Mouse (Mus musculus): Measurements from ENCODE around the gene Pdzd2. TPM values are rescaled to one million over a fixed set of nuclear protein-coding genes. Genes with fewer than 3 reads are reported as not detected.

Pdzd2 gene
- polyA plus RNA-seq, 1 experiment from 2014 or later = 22.1 TPM

GRCm38 (mm10) chr15:12697741-12698140 lies 42.0 kb downstream of the Pdzd2 start:
- ATAC-seq (ENCODE audit: insufficient number of reproducible peaks, low FRiP score, low TSS enrichment, low read depth) = peak; percentile 52
- H3K4me3 ChIP-seq (ENCODE audit: low read depth, low read length) = no peak overlapping the region
- H3K4me1 ChIP-seq (ENCODE audit: control insufficient read depth, insufficient read depth, low read length) = peaks cover 9% of the 10 kb centered on the region; the same call in 1 of the 2 replicates
- WGBS = 13% methylated on average over 7 of the region's 7 CpGs
- no peaks in the 10 kb centered on the region for H3K9me3 ChIP-seq (ENCODE audit: control insufficient read depth, low read length)
- no peaks in the 10 kb centered on the region for H3K36me3 ChIP-seq (ENCODE audit: control insufficient read depth, insufficient read depth, low read length)
- DNase-seq (ENCODE audit: low spot score) = peak; percentile 57
- no peak overlapping the region for H3K4me2 ChIP-seq (ENCODE audit: low read depth, severe bottlenecking)
- peak overlapping the region; percentile 64 for H3K27ac ChIP-seq (replicated peaks; ENCODE audit: low read depth, low read length)
- H3K27me3 ChIP-seq (ENCODE audit: control insufficient read depth, insufficient read depth, low read length) = no peaks in the 10 kb centered on the region
- H3K9ac ChIP-seq (ENCODE audit: low read length) = no peak overlapping the region

GRCm38 (mm10) chr15:12696889-12697288 lies 42.8 kb downstream of the Pdzd2 start:
- Histone ChIP-seq H3K36me3 (ENCODE audit: control insufficient read depth, insufficient read depth, low read length) (no peaks in the 10 kb centered on the region), H3K4me1 (ENCODE audit: control insufficient read depth, insufficient read depth, low read length) (peaks cover 9% of the 10 kb centered on the region; the same call in 1 of the 2 replicates), H3K9ac (ENCODE audit: low read length) (no peak overlapping the region), H3K9me3 (ENCODE audit: control insufficient read depth, low read length) (no peaks in the 10 kb centered on the region), H3K27me3 (ENCODE audit: control insufficient read depth, insufficient read depth, low read length) (no peaks in the 10 kb centered on the region), H3K4me3 (ENCODE audit: low read depth, low read length) (no peak overlapping the region), H3K4me2 (ENCODE audit: low read depth, severe bottlenecking) (no peak overlapping the region), H3K27ac (replicated peaks; ENCODE audit: low read depth, low read length) (peak overlapping the region; percentile 64; the same call in 1 of the 2 replicates)
- WGBS = 80% methylated on average over 8 of the region's 8 CpGs
- no peak for ATAC-seq (ENCODE audit: insufficient number of reproducible peaks, low FRiP score, low TSS enrichment, low read depth)
- no peak for DNase-seq (ENCODE audit: low spot score)

- no peaks in the 10 kb centered on the region for H3K27me3 ChIP-seq (ENCODE audit: control insufficient read depth, insufficient read depth, low read length)
- H3K36me3 ChIP-seq (ENCODE audit: control insufficient read depth, insufficient read depth, low read length) = no peaks in the 10 kb centered on the region
- no peak overlapping the region for H3K27ac ChIP-seq (replicated peaks; ENCODE audit: low read depth, low read length)
- H3K4me1 ChIP-seq (ENCODE audit: control insufficient read depth, insufficient read depth, low read length) = no peaks in the 10 kb centered on the region
- H3K4me3 ChIP-seq (ENCODE audit: low read depth, low read length) = no peak overlapping the region
- ATAC-seq (ENCODE audit: insufficient number of reproducible peaks, low FRiP score, low TSS enrichment, low read depth) (no peak), DNase-seq (ENCODE audit: low spot score) (no peak)
- no peak overlapping the region for H3K4me2 ChIP-seq (ENCODE audit: low read depth, severe bottlenecking)
- no peaks in the 10 kb centered on the region; the same call in 1 of the 2 replicates for H3K9me3 ChIP-seq (ENCODE audit: control insufficient read depth, low read length)
- 85% methylated on average over 7 of the region's 7 CpGs for WGBS
- H3K9ac ChIP-seq (ENCODE audit: low read length) = no peak overlapping the region
Measured at GRCm38 (mm10) chr15:12689716-12690381, 49.9 kb downstream of the Pdzd2 start.

GRCm38 (mm10) chr15:12682549-12682948 lies 57.2 kb downstream of the Pdzd2 start:
- H3K9ac ChIP-seq (ENCODE audit: low read length) = no peak overlapping the region
- peaks cover 6% of the 10 kb centered on the region; the same call in 1 of the 2 replicates for H3K4me1 ChIP-seq (ENCODE audit: control insufficient read depth, insufficient read depth, low read length)
- no peak overlapping the region for H3K27ac ChIP-seq (replicated peaks; ENCODE audit: low read depth, low read length)
- WGBS = 27% methylated on average over 9 of the region's 9 CpGs
- no peaks in the 10 kb centered on the region; the same call in 1 of the 2 replicates for H3K9me3 ChIP-seq (ENCODE audit: control insufficient read depth, low read length)
- ATAC-seq (ENCODE audit: insufficient number of reproducible peaks, low FRiP score, low TSS enrichment, low read depth) = no peak
- no peaks in the 10 kb centered on the region for H3K36me3 ChIP-seq (ENCODE audit: control insufficient read depth, insufficient read depth, low read length)
- DNase-seq (ENCODE audit: low spot score) = peak; percentile 29
- H3K27me3 ChIP-seq (ENCODE audit: control insufficient read depth, insufficient read depth, low read length) = no peaks in the 10 kb centered on the region
- no peak overlapping the region for H3K4me3 ChIP-seq (ENCODE audit: low read depth, low read length)
- no peak overlapping the region for H3K4me2 ChIP-seq (ENCODE audit: low read depth, severe bottlenecking)

GRCm38 (mm10) chr15:12681891-12682290 lies 57.8 kb downstream of the Pdzd2 start:
- H3K36me3 ChIP-seq (ENCODE audit: control insufficient read depth, insufficient read depth, low read length) = no peaks in the 10 kb centered on the region
- WGBS = 89% methylated on average over 2 of the region's 2 CpGs
- H3K9ac ChIP-seq (ENCODE audit: low read length) = no peak overlapping the region
- ATAC-seq (ENCODE audit: insufficient number of reproducible peaks, low FRiP score, low TSS enrichment, low read depth) = no peak
- H3K27ac ChIP-seq (replicated peaks; ENCODE audit: low read depth, low read length) = no peak overlapping the region; the same call in 1 of the 2 replicates
- no peak overlapping the region for H3K4me3 ChIP-seq (ENCODE audit: low read depth, low read length)
- no peaks in the 10 kb centered on the region; the same call in 1 of the 2 replicates for H3K9me3 ChIP-seq (ENCODE audit: control insufficient read depth, low read length)
- H3K27me3 ChIP-seq (ENCODE audit: control insufficient read depth, insufficient read depth, low read length) = no peaks in the 10 kb centered on the region
- no peak for DNase-seq (ENCODE audit: low spot score)
- H3K4me2 ChIP-seq (ENCODE audit: low read depth, severe bottlenecking) = no peak overlapping the region
- H3K4me1 ChIP-seq (ENCODE audit: control insufficient read depth, insufficient read depth, low read length) = peaks cover 6% of the 10 kb centered on the region; the same call in 1 of the 2 replicates

- peak overlapping the region; percentile 81 for H3K27ac ChIP-seq (replicated peaks; ENCODE audit: low read depth, low read length)
- H3K4me2 ChIP-seq (ENCODE audit: low read depth, severe bottlenecking) = peak overlapping the region; percentile 22; the same call in 1 of the 2 replicates
- no peaks in the 10 kb centered on the region for H3K36me3 ChIP-seq (ENCODE audit: control insufficient read depth, insufficient read depth, low read length)
- no peaks in the 10 kb centered on the region; the same call in 1 of the 2 replicates for H3K9me3 ChIP-seq (ENCODE audit: control insufficient read depth, low read length)
- H3K4me3 ChIP-seq (ENCODE audit: low read depth, low read length) = no peak overlapping the region
- no peak overlapping the region for H3K9ac ChIP-seq (ENCODE audit: low read length)
- DNase-seq (ENCODE audit: low spot score) (peak; percentile 66), ATAC-seq (ENCODE audit: insufficient number of reproducible peaks, low FRiP score, low TSS enrichment, low read depth) (peak; percentile 80)
- peaks cover 6% of the 10 kb centered on the region; the same call in 1 of the 2 replicates for H3K4me1 ChIP-seq (ENCODE audit: control insufficient read depth, insufficient read depth, low read length)
- H3K27me3 ChIP-seq (ENCODE audit: control insufficient read depth, insufficient read depth, low read length) = no peaks in the 10 kb centered on the region
- 16% methylated on average over 7 of the region's 7 CpGs for WGBS
Measured at GRCm38 (mm10) chr15:12680750-12681149, 59.0 kb downstream of the Pdzd2 start.

GRCm38 (mm10) chr15:12679996-12680395 lies 59.7 kb downstream of the Pdzd2 start:
- Histone ChIP-seq H3K27me3 (ENCODE audit: control insufficient read depth, insufficient read depth, low read length) (no peaks in the 10 kb centered on the region), H3K9ac (ENCODE audit: low read length) (no peak overlapping the region), H3K4me3 (ENCODE audit: low read depth, low read length) (no peak overlapping the region), H3K36me3 (ENCODE audit: control insufficient read depth, insufficient read depth, low read length) (no peaks in the 10 kb centered on the region), H3K9me3 (ENCODE audit: control insufficient read depth, low read length) (no peaks in the 10 kb centered on the region; the same call in 1 of the 2 replicates), H3K4me1 (ENCODE audit: control insufficient read depth, insufficient read depth, low read length) (peaks cover 6% of the 10 kb centered on the region; the same call in 1 of the 2 replicates), H3K27ac (replicated peaks; ENCODE audit: low read depth, low read length) (no peak overlapping the region), H3K4me2 (ENCODE audit: low read depth, severe bottlenecking) (no peak overlapping the region)
- ATAC-seq (ENCODE audit: insufficient number of reproducible peaks, low FRiP score, low TSS enrichment, low read depth) = no peak
- DNase-seq (ENCODE audit: low spot score) = no peak
- WGBS = 88% methylated on average over 6 of the region's 6 CpGs

GRCm38 (mm10) chr15:12678540-12679112 lies 61.1 kb downstream of the Pdzd2 start:
- no peaks in the 10 kb centered on the region for H3K9me3 ChIP-seq (ENCODE audit: control insufficient read depth, low read length)
- no peak overlapping the region for H3K4me3 ChIP-seq (ENCODE audit: low read depth, low read length)
- ATAC-seq (ENCODE audit: insufficient number of reproducible peaks, low FRiP score, low TSS enrichment, low read depth) (no peak), DNase-seq (ENCODE audit: low spot score) (no peak)
- H3K27ac ChIP-seq (replicated peaks; ENCODE audit: low read depth, low read length) = no peak overlapping the region
- peaks cover 6% of the 10 kb centered on the region; the same call in 1 of the 2 replicates for H3K4me1 ChIP-seq (ENCODE audit: control insufficient read depth, insufficient read depth, low read length)
- no peak overlapping the region for H3K4me2 ChIP-seq (ENCODE audit: low read depth, severe bottlenecking)
- no peaks in the 10 kb centered on the region for H3K36me3 ChIP-seq (ENCODE audit: control insufficient read depth, insufficient read depth, low read length)
- no peak overlapping the region for H3K9ac ChIP-seq (ENCODE audit: low read length)
- 88% methylated on average over 2 of the region's 2 CpGs for WGBS
- no peaks in the 10 kb centered on the region for H3K27me3 ChIP-seq (ENCODE audit: control insufficient read depth, insufficient read depth, low read length)

Data from limb, embryonic 11.5 days (tissue).